Mouse (Mus musculus): Measurements from ENCODE around the gene 5330417C22Rik. TPM values are rescaled to one million over a fixed set of nuclear protein-coding genes. Genes with fewer than 3 reads are reported as not detected.

The 5330417C22Rik gene
- polyA plus RNA-seq, 1 experiment, result 1.8 TPM

GRCm38 (mm10) chr3:108445366-108445705 is 91.0 kb downstream of the 5330417C22Rik start:
- H3K4me3 ChIP-seq (ENCODE audit: control insufficient read depth, insufficient read depth, low read length), result peak overlapping the region; percentile 85
- no peak for DNase-seq
- WGBS, result 19% methylated on average over 6 of the region's 6 CpGs
- TF ChIP-seq CTCF (IDR thresholded peaks at IDR 0.05; ENCODE audit: borderline replicate concordance, control insufficient read depth, extremely low read depth, insufficient read depth, low read length, poor library complexity) (no peak), POLR2A (IDR thresholded peaks at IDR 0.05; ENCODE audit: control insufficient read depth, extremely low read depth, insufficient read depth, low read length, poor library complexity) (no peak)
- no peak overlapping the region for H3K27ac ChIP-seq (ENCODE audit: control insufficient read depth, insufficient read depth, low read length)
- H3K4me1 ChIP-seq (replicated peaks; ENCODE audit: control insufficient read depth, insufficient read depth, low read length), result peaks cover 5% of the 10 kb centered on the region; the same call in 1 of the 2 replicates
- H3K27me3 ChIP-seq (ENCODE audit: control insufficient read depth, insufficient read depth, low read length), result no peaks in the 10 kb centered on the region
- no peaks in the 10 kb centered on the region for H3K36me3 ChIP-seq (ENCODE audit: control insufficient read depth, insufficient read depth, low read length)

GRCm38 (mm10) chr3:108444698-108445365 is 91.5 kb downstream of the 5330417C22Rik start, which contains the start of gene Sars:
Gene Sars (minus strand): TSS chr3:108445209.
- DNase-seq, result peak; percentile 86
- TF ChIP-seq POLR2A (IDR thresholded peaks at IDR 0.05; ENCODE audit: control insufficient read depth, extremely low read depth, insufficient read depth, low read length, poor library complexity) (peak; percentile 67), CTCF (IDR thresholded peaks at IDR 0.05; ENCODE audit: borderline replicate concordance, control insufficient read depth, extremely low read depth, insufficient read depth, low read length, poor library complexity) (0 out of 2 replicates have a peak, but pooled peaks have one; percentile 35)
- under 1% methylated on average over 41 of the region's 41 CpGs for WGBS

DNA sequence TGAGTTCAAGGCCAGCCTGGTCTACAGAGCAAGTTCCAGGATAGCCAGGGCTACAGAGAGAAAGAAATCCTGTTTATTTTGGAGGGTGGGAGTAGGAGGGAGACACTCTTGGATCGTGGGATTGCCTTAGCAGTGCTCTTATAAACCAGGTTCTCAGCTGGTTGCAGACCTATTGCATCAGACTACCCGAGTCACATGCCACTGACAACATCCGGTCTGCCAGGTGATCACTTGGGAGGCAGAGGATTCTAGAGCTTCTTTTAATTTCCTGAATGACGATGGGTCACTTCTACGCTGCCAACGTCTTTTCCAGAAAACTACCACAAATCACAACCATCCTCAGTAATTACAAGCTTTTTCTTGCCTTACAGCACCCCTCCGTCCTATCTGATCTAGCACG is 92.3 kb downstream of the 5330417C22Rik start:
- 7% methylated on average over 8 of the region's 8 CpGs for whole genome bisulfite sequencing
- Histone ChIP-seq H3K4me1 (replicated peaks; ENCODE audit: control insufficient read depth, insufficient read depth, low read length) (peaks cover 5% of the 10 kb centered on the region; the same call in 1 of the 2 replicates), H3K4me3 (ENCODE audit: control insufficient read depth, insufficient read depth, low read length) (peak overlapping the region; percentile 85), H3K27ac (ENCODE audit: control insufficient read depth, insufficient read depth, low read length) (peak overlapping the region; percentile 22; the same call in 1 of the 2 replicates), H3K36me3 (ENCODE audit: control insufficient read depth, insufficient read depth, low read length) (no peaks in the 10 kb centered on the region), H3K27me3 (ENCODE audit: control insufficient read depth, insufficient read depth, low read length) (no peaks in the 10 kb centered on the region)
- TF ChIP-seq POLR2A (IDR thresholded peaks at IDR 0.05; ENCODE audit: control insufficient read depth, extremely low read depth, insufficient read depth, low read length, poor library complexity) (no peak), CTCF (IDR thresholded peaks at IDR 0.05; ENCODE audit: borderline replicate concordance, control insufficient read depth, extremely low read depth, insufficient read depth, low read length, poor library complexity) (no peak)
- peak; percentile 37 for DNase-seq

More at GRCm38 (mm10) chr3:108444698-108445365, 91.5 kb downstream of the 5330417C22Rik start, which contains the start of gene Sars:
- peaks cover 5% of the 10 kb centered on the region; the same call in 1 of the 2 replicates for H3K4me1 ChIP-seq (replicated peaks; ENCODE audit: control insufficient read depth, insufficient read depth, low read length)
- no peaks in the 10 kb centered on the region for H3K27me3 ChIP-seq (ENCODE audit: control insufficient read depth, insufficient read depth, low read length)
- no peaks in the 10 kb centered on the region for H3K36me3 ChIP-seq (ENCODE audit: control insufficient read depth, insufficient read depth, low read length)
- H3K4me3 ChIP-seq (ENCODE audit: control insufficient read depth, insufficient read depth, low read length), result peak within 1 kb of the TSS; percentile 85
- H3K27ac ChIP-seq (ENCODE audit: control insufficient read depth, insufficient read depth, low read length), result peak within 1 kb of the TSS; percentile 22; the same call in 1 of the 2 replicates

GRCm38 (mm10) chr3:108436380-108436714 is 100.0 kb downstream of the 5330417C22Rik start:
- WGBS, result 96% methylated on average over 7 of the region's 7 CpGs
- Histone ChIP-seq H3K27ac (ENCODE audit: control insufficient read depth, insufficient read depth, low read length) (no peak overlapping the region), H3K4me1 (replicated peaks; ENCODE audit: control insufficient read depth, insufficient read depth, low read length) (no peaks in the 10 kb centered on the region), H3K36me3 (ENCODE audit: control insufficient read depth, insufficient read depth, low read length) (peaks cover 42% of the 10 kb centered on the region), H3K27me3 (ENCODE audit: control insufficient read depth, insufficient read depth, low read length) (no peaks in the 10 kb centered on the region), H3K4me3 (ENCODE audit: control insufficient read depth, insufficient read depth, low read length) (no peak overlapping the region)
- no peak for DNase-seq
- TF ChIP-seq POLR2A (IDR thresholded peaks at IDR 0.05; ENCODE audit: control insufficient read depth, extremely low read depth, insufficient read depth, low read length, poor library complexity), result no peak
- no peak for TF ChIP-seq CTCF (IDR thresholded peaks at IDR 0.05; ENCODE audit: borderline replicate concordance, control insufficient read depth, extremely low read depth, insufficient read depth, low read length, poor library complexity)

DNA sequence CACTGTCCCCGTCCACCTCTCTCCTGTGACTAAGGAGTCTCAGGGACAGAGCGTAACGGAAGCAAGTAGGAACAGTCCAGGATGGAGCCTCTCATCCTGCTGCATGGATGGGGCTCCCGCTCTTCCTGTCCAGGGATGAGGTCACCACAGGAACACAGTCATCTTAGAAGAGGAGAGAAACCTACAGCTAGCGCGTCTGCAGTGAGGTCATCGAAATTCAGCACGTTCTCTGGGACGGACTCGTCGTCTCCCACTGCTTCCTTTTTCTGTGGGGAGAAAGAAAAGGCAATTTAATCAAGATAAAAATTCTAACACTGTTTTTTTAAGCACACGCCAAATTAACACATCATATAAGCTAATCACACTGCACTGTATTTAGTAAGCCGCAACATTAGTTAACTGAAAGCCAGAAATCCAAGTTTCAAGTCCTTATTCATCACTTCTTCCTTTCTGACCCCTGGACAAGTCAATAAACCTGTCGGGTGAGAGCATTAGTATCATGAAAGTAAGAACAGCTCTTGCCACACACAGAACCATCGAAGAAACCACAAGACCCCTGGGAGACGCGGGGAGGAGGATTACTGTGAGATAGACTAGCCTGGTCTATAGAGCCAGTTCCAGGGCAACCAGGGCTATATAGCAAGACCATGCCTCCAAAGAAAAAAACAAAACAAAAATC is 100.5 kb downstream of the 5330417C22Rik start:
- H3K27ac ChIP-seq (ENCODE audit: control insufficient read depth, insufficient read depth, low read length), result no peak overlapping the region
- DNase-seq, result no peak
- 94% methylated on average over 17 of the region's 17 CpGs for WGBS
- H3K36me3 ChIP-seq (ENCODE audit: control insufficient read depth, insufficient read depth, low read length), result peaks cover 46% of the 10 kb centered on the region
- H3K4me1 ChIP-seq (replicated peaks; ENCODE audit: control insufficient read depth, insufficient read depth, low read length), result no peaks in the 10 kb centered on the region
- TF ChIP-seq CTCF (IDR thresholded peaks at IDR 0.05; ENCODE audit: borderline replicate concordance, control insufficient read depth, extremely low read depth, insufficient read depth, low read length, poor library complexity), result no peak
- no peak for TF ChIP-seq POLR2A (IDR thresholded peaks at IDR 0.05; ENCODE audit: control insufficient read depth, extremely low read depth, insufficient read depth, low read length, poor library complexity)
- H3K4me3 ChIP-seq (ENCODE audit: control insufficient read depth, insufficient read depth, low read length), result no peak overlapping the region
- no peaks in the 10 kb centered on the region for H3K27me3 ChIP-seq (ENCODE audit: control insufficient read depth, insufficient read depth, low read length)

DNA sequence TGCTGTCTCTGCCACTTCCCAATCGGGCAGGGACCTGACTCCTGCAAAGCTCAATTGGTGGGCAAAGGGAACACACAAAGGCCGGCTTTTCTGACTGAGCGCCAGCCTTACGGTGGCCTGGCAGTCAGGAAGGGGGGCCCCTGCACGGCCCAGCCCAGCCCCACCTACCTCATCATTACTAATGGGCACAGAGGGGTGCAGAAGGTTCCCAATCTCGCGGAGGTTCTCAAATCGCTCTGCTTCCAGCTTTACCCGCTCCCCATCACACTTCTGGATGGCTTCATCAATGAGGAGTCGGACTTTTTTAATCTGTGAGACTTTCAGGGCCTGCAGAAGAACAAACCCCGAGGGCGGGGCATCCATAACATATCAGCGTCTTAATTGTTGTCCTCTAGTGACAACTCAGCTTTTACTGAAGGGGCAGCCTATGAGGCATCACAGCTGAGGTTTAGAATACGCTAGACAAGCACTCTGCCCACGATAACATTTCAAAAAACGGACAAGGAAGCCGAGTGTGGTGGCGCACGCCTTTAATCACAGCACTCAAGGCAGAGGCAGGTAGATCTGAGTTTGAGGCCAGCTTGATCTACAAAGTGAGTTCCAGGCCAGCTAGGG is 102.3 kb downstream of the 5330417C22Rik start:
- TF ChIP-seq POLR2A (IDR thresholded peaks at IDR 0.05; ENCODE audit: control insufficient read depth, extremely low read depth, insufficient read depth, low read length, poor library complexity) (no peak), CTCF (IDR thresholded peaks at IDR 0.05; ENCODE audit: borderline replicate concordance, control insufficient read depth, extremely low read depth, insufficient read depth, low read length, poor library complexity) (no peak)
- Histone ChIP-seq H3K27me3 (ENCODE audit: control insufficient read depth, insufficient read depth, low read length) (no peaks in the 10 kb centered on the region), H3K4me1 (replicated peaks; ENCODE audit: control insufficient read depth, insufficient read depth, low read length) (no peaks in the 10 kb centered on the region), H3K4me3 (ENCODE audit: control insufficient read depth, insufficient read depth, low read length) (no peak overlapping the region), H3K27ac (ENCODE audit: control insufficient read depth, insufficient read depth, low read length) (no peak overlapping the region), H3K36me3 (ENCODE audit: control insufficient read depth, insufficient read depth, low read length) (peaks cover 56% of the 10 kb centered on the region)
- DNase-seq, result no peak
- WGBS, result 92% methylated on average over 19 of the region's 19 CpGs
